Mouse (Mus musculus) adrenal gland, postnatal 10 days (tissue): Measurements from ENCODE around the gene Alox5ap. TPM values are rescaled to one million over a fixed set of nuclear protein-coding genes. Genes with fewer than 3 reads are reported as not detected.

Experiments used
- microRNA-seq: library from miRNA; unstranded; fragments of <30 nt; microRNA quantifications from one replicate; pipeline ENCODE4 v1.2.0, GENCODE M21; 2021
- total RNA-seq, 2 experiments: library from RNA; stranded (reverse); gene quantifications; 2 replicates each; pipeline ENCODE4 v1.2.3; 2021

Gene Alox5ap
- total RNA-seq, 2 experiments from 2014 or later = 10.3 to 15.3 TPM

Small RNA genes lying within 50 kb of the gene (microRNA-seq; reads per million reads assigned to microRNA genes)
- not detected for gene Gm24105

Other genes with a start within 250 kb of the Alox5ap start
- 10 to 100 TPM; 29.1 to 30.9 TPM for gene Uspl1, start 80.4 kb upstream of the Alox5ap start, total RNA-seq
- 100 to 1,000 TPM; 186 to 230 TPM for gene Hmgb1, start 80.3 kb upstream of the Alox5ap start, total RNA-seq
- 1 to 10 TPM; 7.0 to 7.2 TPM for gene Medag, start 147.0 kb downstream of the Alox5ap start, total RNA-seq
- under 1 TPM in 1 of 2 experiments, not detected in 1; 0.55 TPM for gene Tex26, start 174.9 kb downstream of the Alox5ap start, total RNA-seq